In genomic region chr6:27806741-27807140, GRCm38 (mm10) we compare ENCODE assay signal across 26 mouse cellular contexts.
"Had no signal": no experiment of that assay in that cellular context is flagged by ENCODE, and none has a peak within 500 bp of the region (broad histone marks: within the 10 kb centered on the region; RNA-seq: fewer than 3 reads in every experiment).

No protein-coding gene starts in this region.

- H3K36me3 ChIP-seq: embryonic facial prominence, embryonic 10.5 days; embryonic facial prominence, embryonic 12.5 days; embryonic facial prominence, embryonic 13.5 days; embryonic facial prominence, embryonic 15.5 days; forebrain, embryonic 10.5 days; forebrain, embryonic 12.5 days; forebrain, embryonic 15.5 days had no signal

- H3K4me1 ChIP-seq: embryonic facial prominence, embryonic 10.5 days; embryonic facial prominence, embryonic 12.5 days; embryonic facial prominence, embryonic 13.5 days; embryonic facial prominence, embryonic 15.5 days; forebrain, embryonic 10.5 days; forebrain, embryonic 12.5 days; forebrain, embryonic 13.5 days; forebrain, embryonic 15.5 days had no signal

- H3K9me3 ChIP-seq: embryonic facial prominence, embryonic 10.5 days; embryonic facial prominence, embryonic 12.5 days; embryonic facial prominence, embryonic 13.5 days; embryonic facial prominence, embryonic 15.5 days; forebrain, embryonic 10.5 days; forebrain, embryonic 12.5 days; forebrain, embryonic 13.5 days; forebrain, embryonic 15.5 days had no signal

- H3K27me3 ChIP-seq: embryonic facial prominence, embryonic 12.5 days; embryonic facial prominence, embryonic 13.5 days; embryonic facial prominence, embryonic 15.5 days; forebrain, embryonic 12.5 days; forebrain, embryonic 13.5 days; forebrain, embryonic 15.5 days had no signal

- H3K27ac ChIP-seq: embryonic facial prominence, embryonic 10.5 days; embryonic facial prominence, embryonic 12.5 days; embryonic facial prominence, embryonic 13.5 days; embryonic facial prominence, embryonic 15.5 days; forebrain, embryonic 10.5 days; forebrain, embryonic 12.5 days; forebrain, embryonic 13.5 days; forebrain, embryonic 15.5 days; gastrocnemius, adult 2 months; heart, adult 2 months had no signal

- ATAC-seq: forebrain, embryonic 13.5 days; forebrain, embryonic 14.5 days; forebrain, embryonic 15.5 days; forebrain, embryonic 16.5 days; forebrain, postnatal 0 days had no signal

- H3K4me3 ChIP-seq: embryonic facial prominence, embryonic 10.5 days; embryonic facial prominence, embryonic 12.5 days; embryonic facial prominence, embryonic 13.5 days; embryonic facial prominence, embryonic 15.5 days; erythroblast, embryonic 14.5 days; forebrain, embryonic 10.5 days; forebrain, embryonic 12.5 days; forebrain, embryonic 13.5 days; forebrain, embryonic 15.5 days; gastrocnemius, adult 2 months; heart, adult 2 months had no signal

- DNase-seq: cerebellum, adult 8-10 months; cerebellum, adult 9-10 months; cerebellum, postnatal 10 days; cerebellum, postnatal 25 days; cerebellum, postnatal 36 days; embryo, embryonic 11 days; forebrain, postnatal 0 days; gastrocnemius, adult 2 months; gastrocnemius, postnatal 10 days; gastrocnemius, postnatal 14 days; gastrocnemius, postnatal 25 days; gastrocnemius, postnatal 36 days; heart, adult 11 months; heart, adult 18-20 months; heart, adult 2 months had no signal

- H3K4me2 ChIP-seq: embryonic facial prominence, embryonic 12.5 days; embryonic facial prominence, embryonic 13.5 days; embryonic facial prominence, embryonic 15.5 days; forebrain, embryonic 12.5 days; forebrain, embryonic 13.5 days; forebrain, embryonic 15.5 days had no signal

- H3K9ac ChIP-seq: embryonic facial prominence, embryonic 12.5 days; embryonic facial prominence, embryonic 13.5 days; embryonic facial prominence, embryonic 15.5 days; forebrain, embryonic 12.5 days; forebrain, embryonic 13.5 days; forebrain, embryonic 15.5 days; forebrain, postnatal 0 days had no signal
